Mouse (Mus musculus): ENCODE results near the gene Ipp. TPM values are rescaled to one million over a fixed set of nuclear protein-coding genes. Genes with fewer than 3 reads are reported as not detected.

The Ipp gene
- polyA plus RNA-seq, 1 experiment from 2014 or later = 12.3 TPM

- peak overlapping the region; percentile 60 for H3K4me3 ChIP-seq
- H3K4me1 ChIP-seq (replicated peaks) = peaks cover 12% of the 10 kb centered on the region
- H3K9me3 ChIP-seq = no peaks in the 10 kb centered on the region
- H3K27ac ChIP-seq = peak overlapping the region; percentile 91
- no peaks in the 10 kb centered on the region for H3K27me3 ChIP-seq
- H3K36me3 ChIP-seq = 0 out of 2 replicates have a peak, but pooled peaks cover 4% of the 10 kb centered on the region
- ATAC-seq (ENCODE audit: low FRiP score) = peak; percentile 60
- 31% methylated on average over 11 of the region's 11 CpGs for WGBS
- H3K9ac ChIP-seq = peak overlapping the region; percentile 82
- H3K4me2 ChIP-seq = peak overlapping the region; percentile 57
These were observed 394 bp upstream of the Ipp start for GRCm38 (mm10) chr4:116506886-116507424.

- ATAC-seq (ENCODE audit: low FRiP score) = no peak
- Histone ChIP-seq H3K4me3 (no peak overlapping the region), H3K4me1 (replicated peaks) (no peaks in the 10 kb centered on the region), H3K9ac (no peak overlapping the region), H3K36me3 (peaks cover 27% of the 10 kb centered on the region), H3K27ac (no peak overlapping the region), H3K4me2 (no peak overlapping the region), H3K9me3 (no peaks in the 10 kb centered on the region), H3K27me3 (no peaks in the 10 kb centered on the region)
- WGBS = 64% methylated on average over 2 of the region's 2 CpGs
These were observed 23.8 kb downstream of the Ipp start for GRCm38 (mm10) chr4:116531109-116531508.

GRCm38 (mm10) chr4:116536351-116536750 is 29.0 kb downstream of the Ipp start:
- Histone ChIP-seq H3K4me2 (no peak overlapping the region), H3K9me3 (no peaks in the 10 kb centered on the region), H3K36me3 (peaks cover 21% of the 10 kb centered on the region), H3K4me1 (replicated peaks) (no peaks in the 10 kb centered on the region), H3K9ac (no peak overlapping the region), H3K27me3 (no peaks in the 10 kb centered on the region), H3K4me3 (no peak overlapping the region), H3K27ac (no peak overlapping the region)
- ATAC-seq (ENCODE audit: low FRiP score) = no peak

- ATAC-seq (ENCODE audit: low FRiP score) = no peak
- 92% methylated on average over 3 of the region's 3 CpGs for WGBS
- no peak overlapping the region for H3K9ac ChIP-seq
- H3K4me3 ChIP-seq = no peak overlapping the region
- no peaks in the 10 kb centered on the region for H3K27me3 ChIP-seq
- no peaks in the 10 kb centered on the region for H3K4me1 ChIP-seq (replicated peaks)
- H3K9me3 ChIP-seq = no peaks in the 10 kb centered on the region
- H3K36me3 ChIP-seq = peaks cover 22% of the 10 kb centered on the region
- no peak overlapping the region for H3K4me2 ChIP-seq
- H3K27ac ChIP-seq = no peak overlapping the region
These were observed 30.4 kb downstream of the Ipp start for GRCm38 (mm10) chr4:116537737-116538136.

DNA sequence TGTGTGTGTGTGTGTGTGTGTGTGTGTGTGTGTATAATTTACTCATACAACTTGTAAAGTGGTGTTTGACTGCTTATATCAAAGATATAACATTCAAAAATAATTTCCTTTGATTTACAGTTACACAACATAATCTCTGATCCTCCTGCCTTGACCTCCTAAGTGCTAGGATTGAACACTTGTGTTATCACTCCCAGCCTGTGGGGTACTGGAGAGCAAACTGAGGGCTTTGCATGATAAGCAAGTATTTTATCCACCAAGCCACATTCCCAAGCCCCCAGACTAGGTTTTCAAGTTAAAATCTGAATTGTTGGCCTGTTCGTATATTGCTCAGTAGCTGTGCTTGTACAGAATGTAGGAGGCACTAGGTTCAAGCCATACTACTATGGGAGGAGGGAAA is 43.1 kb downstream of the Ipp start:
- no peak for ATAC-seq (ENCODE audit: low FRiP score)
- peaks cover 3% of the 10 kb centered on the region for H3K4me1 ChIP-seq (replicated peaks)
- 89% methylated on average over 1 of the region's 1 CpGs for WGBS
- no peak overlapping the region for H3K27ac ChIP-seq
- H3K9me3 ChIP-seq = no peaks in the 10 kb centered on the region
- H3K9ac ChIP-seq = no peak overlapping the region
- peaks cover 11% of the 10 kb centered on the region for H3K36me3 ChIP-seq
- no peaks in the 10 kb centered on the region for H3K27me3 ChIP-seq
- no peak overlapping the region for H3K4me3 ChIP-seq
- H3K4me2 ChIP-seq = no peak overlapping the region

DNA sequence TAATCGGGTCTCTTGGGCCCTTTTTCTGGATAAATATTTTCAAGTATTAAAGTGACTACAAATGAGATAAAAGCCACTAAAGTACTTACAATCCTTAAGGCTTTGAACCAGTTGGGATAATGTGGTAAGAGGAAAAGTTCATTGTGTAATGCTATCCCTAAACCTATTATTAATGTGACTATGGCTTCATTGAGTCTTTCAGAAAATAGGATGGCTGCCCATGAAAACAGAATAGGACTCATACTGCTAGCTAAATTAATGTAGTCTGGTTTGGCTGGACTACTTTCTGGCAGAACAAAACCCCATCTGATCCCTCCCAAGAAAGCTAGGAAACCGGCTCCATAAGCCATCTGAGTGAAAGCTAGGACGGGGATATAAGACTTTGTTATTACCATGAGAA is 45.7 kb downstream of the Ipp start:
- Histone ChIP-seq H3K27me3 (no peaks in the 10 kb centered on the region), H3K4me2 (no peak overlapping the region), H3K9me3 (no peaks in the 10 kb centered on the region), H3K4me1 (replicated peaks) (peaks cover 10% of the 10 kb centered on the region), H3K36me3 (peaks cover 11% of the 10 kb centered on the region), H3K9ac (no peak overlapping the region), H3K27ac (no peak overlapping the region), H3K4me3 (no peak overlapping the region)
- ATAC-seq (ENCODE audit: low FRiP score) = no peak
- 90% methylated on average over 3 of the region's 3 CpGs for WGBS

DNA sequence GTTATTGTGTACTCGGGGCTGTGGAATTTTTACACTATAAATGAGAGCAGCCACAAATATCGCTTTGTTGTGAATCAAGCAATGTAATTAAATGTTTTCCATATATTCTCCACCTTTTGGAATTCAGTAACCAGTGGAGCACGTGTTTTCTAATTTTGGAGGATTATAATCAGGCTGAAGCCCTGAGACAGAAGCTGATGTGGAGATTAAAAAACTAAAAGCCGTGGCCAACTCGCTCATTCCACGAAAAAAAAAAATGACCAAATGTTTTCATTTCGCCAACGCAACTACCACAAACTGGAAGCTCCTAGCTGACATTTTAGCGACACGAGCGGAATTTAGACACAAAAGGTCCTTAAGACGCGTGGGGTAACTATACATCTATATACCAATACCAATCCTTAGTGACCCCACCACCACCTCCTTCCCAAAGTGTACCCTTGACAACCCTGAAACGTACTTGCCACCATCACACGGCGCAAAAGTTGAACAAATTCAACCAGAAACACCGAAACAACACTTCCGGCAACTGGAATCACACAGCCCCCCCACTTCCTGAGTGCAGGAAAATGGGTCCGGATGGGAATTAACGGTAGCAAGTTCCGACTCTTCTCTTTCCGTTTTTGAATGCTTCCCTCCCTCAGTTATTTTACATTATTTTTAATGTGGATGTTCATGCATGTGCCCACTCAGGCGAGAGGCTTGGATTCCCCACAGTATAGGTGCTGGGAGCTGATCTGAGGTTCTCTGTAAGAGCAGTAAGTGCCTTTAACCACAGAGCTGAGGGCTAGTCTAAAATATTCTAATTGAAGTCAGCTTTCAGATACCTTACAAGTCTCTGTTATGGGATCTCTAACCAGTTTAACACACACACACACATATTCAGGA is 48.3 kb downstream of the Ipp start, which contains the start of gene Tmem69:
Gene Tmem69 (minus strand): TSS at position 524 of the 888 bp plus-strand sequence.
- Histone ChIP-seq H3K4me1 (replicated peaks) (peaks cover 29% of the 10 kb centered on the region), H3K27ac (peak within 1 kb of the TSS; percentile 91), H3K4me3 (peak within 1 kb of the TSS; percentile 87), H3K27me3 (no peaks in the 10 kb centered on the region), H3K4me2 (peak within 1 kb of the TSS; percentile 83), H3K36me3 (peaks cover 11% of the 10 kb centered on the region), H3K9ac (peak within 1 kb of the TSS; percentile 83), H3K9me3 (no peaks in the 10 kb centered on the region)
- WGBS = 5% methylated on average over 23 of the region's 23 CpGs
- no peak for ATAC-seq (ENCODE audit: low FRiP score)

DNA sequence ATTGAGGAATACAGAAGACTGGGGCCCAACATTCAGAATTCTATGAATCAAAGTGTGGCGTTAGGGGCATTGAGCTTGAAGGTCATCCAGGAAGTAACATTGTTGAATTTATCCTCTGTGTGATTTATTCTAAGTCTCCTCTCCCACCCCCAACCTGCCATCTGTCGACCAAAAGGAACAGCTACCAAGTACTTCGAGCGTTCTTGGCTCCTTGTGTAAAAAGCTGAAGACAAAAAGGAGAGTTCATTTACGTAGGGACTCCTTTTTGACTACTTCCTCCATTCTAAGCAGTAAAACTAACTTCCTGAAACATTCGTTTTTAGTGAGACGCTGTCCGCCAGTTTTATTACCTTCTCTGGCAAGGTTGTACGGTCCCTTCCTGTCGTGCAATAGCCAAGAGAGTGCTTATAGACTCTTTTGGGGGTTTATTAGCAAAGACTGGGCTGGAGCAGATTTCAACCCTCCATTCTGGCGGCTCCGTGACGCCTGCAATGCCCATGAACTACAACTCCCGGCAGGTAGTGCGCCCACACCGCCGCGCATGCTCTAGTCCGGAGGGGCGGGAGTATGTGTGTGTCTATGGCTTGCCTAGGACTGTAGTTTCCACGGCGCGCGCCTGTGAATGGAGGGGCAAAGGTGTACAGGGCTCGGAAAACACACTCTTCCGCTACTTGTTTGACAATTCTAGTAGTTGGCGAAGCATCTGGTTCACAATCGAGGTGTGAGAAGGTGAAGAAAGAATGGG is 49.4 kb downstream of the Ipp start:
- Histone ChIP-seq H3K27me3 (no peaks in the 10 kb centered on the region), H3K36me3 (peaks cover 11% of the 10 kb centered on the region), H3K9ac (peak overlapping the region; percentile 83), H3K27ac (peak overlapping the region; percentile 91), H3K4me1 (replicated peaks) (peaks cover 29% of the 10 kb centered on the region), H3K4me2 (peak overlapping the region; percentile 83), H3K9me3 (no peaks in the 10 kb centered on the region), H3K4me3 (peak overlapping the region; percentile 87)
- peak; percentile 98 for ATAC-seq (ENCODE audit: low FRiP score)
- 0% methylated on average over 28 of the region's 28 CpGs for WGBS

- Histone ChIP-seq H3K9me3 (no peaks in the 10 kb centered on the region), H3K4me3 (peak within 1 kb of the TSS; percentile 87), H3K27ac (peak within 1 kb of the TSS; percentile 91), H3K27me3 (no peaks in the 10 kb centered on the region), H3K4me1 (replicated peaks) (peaks cover 29% of the 10 kb centered on the region), H3K36me3 (peaks cover 7% of the 10 kb centered on the region), H3K4me2 (peak within 1 kb of the TSS; percentile 83), H3K9ac (peak within 1 kb of the TSS; percentile 83)
- under 1% methylated on average over 76 of the region's 78 CpGs for WGBS
- peak; percentile 96 for ATAC-seq (ENCODE audit: low FRiP score)
These were observed 50.2 kb downstream of the Ipp start, which contains the start of gene Gpbp1l1 for GRCm38 (mm10) chr4:116557306-116558121. Gpbp1l1 (plus strand) TSS chr4:116557658.

DNA sequence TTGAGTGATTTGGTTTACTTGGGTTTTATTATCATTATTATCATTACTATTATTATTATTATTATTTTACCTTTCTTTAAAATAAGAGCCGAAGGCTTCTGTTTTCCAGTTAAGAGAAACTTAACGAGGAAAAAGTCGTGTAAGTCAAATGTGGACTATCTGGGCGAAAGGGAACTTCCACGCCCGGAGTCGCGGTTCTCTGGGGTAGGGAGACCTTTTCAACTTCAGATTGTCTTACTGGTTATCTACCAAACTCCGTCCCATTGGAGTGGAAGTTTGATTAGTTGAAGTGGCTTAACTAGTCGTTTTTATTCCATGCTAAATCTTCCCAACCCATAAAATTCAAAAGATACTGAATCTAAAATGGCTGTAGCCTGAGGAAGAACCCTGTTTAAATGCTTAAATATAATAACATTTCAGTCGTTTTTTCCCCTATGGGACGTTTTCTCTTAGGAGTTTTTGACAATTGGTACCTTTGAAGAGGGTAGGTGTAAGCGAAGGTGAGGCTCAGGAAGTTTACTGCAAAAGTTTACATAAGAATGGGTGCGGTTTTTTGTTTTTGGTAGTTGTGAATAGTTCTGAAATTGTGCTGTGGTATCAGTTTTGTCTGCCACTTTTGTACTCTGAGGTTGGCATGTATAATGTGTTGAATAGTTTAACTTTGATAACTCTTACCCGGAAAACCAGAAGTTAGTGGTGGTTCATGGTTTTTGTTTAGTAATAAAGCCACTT is 51.0 kb downstream of the Ipp start:
- Histone ChIP-seq H3K27me3 (no peaks in the 10 kb centered on the region), H3K4me2 (peak overlapping the region; percentile 83), H3K4me1 (replicated peaks) (peaks cover 29% of the 10 kb centered on the region), H3K9ac (peak overlapping the region; percentile 83), H3K27ac (peak overlapping the region; percentile 91; the same call in 1 of the 2 replicates), H3K9me3 (no peaks in the 10 kb centered on the region), H3K36me3 (peaks cover 2% of the 10 kb centered on the region; the same call in 1 of the 2 replicates), H3K4me3 (peak overlapping the region; percentile 87)
- no peak for ATAC-seq (ENCODE audit: low FRiP score)
- WGBS = 5% methylated on average over 15 of the region's 15 CpGs

Data from hindbrain, embryonic 13.5 days (tissue).